Comparison of ENCODE assay signal across 12 mouse cellular contexts in the genomic region with DNA sequence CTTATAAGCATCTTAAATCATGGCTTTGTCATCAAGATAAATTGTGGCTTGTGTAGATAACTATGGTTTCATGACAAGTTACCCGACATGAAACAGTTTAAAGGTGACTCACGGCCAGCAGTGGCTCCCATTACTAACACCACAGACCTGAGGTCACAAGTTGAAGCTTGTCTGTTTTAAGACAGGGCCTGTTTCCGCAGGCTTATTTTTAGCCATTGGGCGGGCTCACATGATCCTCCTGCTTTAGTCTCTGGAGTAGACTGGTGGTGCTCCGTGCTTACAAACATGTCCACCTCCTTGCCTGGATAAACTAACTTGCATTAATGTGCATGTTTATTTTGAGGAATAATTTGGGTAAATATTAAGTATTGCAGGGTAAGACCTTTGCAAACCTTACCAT. TPM values are rescaled to one million over a fixed set of nuclear protein-coding genes. Genes with fewer than 3 reads are reported as not detected.
DNase-seq lines count a peak whose midpoint lies in the region; ATAC-seq and TF ChIP-seq lines count a peak whose summit lies in the region.
"Had no signal": no experiment of that assay in that cellular context is flagged by ENCODE, and none has a peak within 500 bp of the region (broad histone marks: within the 10 kb centered on the region; RNA-seq: fewer than 3 reads in every experiment).

No protein-coding gene starts in this region.

- in situ Hi-C loops in Patski (cut with MboI; ENCODE audit: low pct_unique_long_range_greater_than_20kb): no loop called here

- no peaks in the 10 kb centered on the region for H3K27me3 ChIP-seq in kidney, embryonic 16.5 days (ENCODE audit: insufficient read depth, low read length)
- no peaks in the 10 kb centered on the region for H3K27me3 ChIP-seq in Patski
- no peaks in the 10 kb centered on the region for H3K27me3 ChIP-seq in heart, embryonic 10.5 days (ENCODE audit: insufficient read depth, poor library complexity, severe bottlenecking)
- no peaks in the 10 kb centered on the region for H3K27me3 ChIP-seq in intestine, embryonic 16.5 days (replicated peaks; ENCODE audit: control insufficient read depth, insufficient read depth, low read length)

- WGBS in kidney, embryonic 16.5 days: 41% methylated on average over 5 of the region's 5 CpGs
- 41% methylated on average over 5 of the region's 5 CpGs for WGBS in heart, embryonic 10.5 days
- 81% methylated on average over 5 of the region's 5 CpGs for WGBS in intestine, embryonic 16.5 days

- no peak overlapping the region for H3K4me2 ChIP-seq in kidney, embryonic 16.5 days (replicated peaks; ENCODE audit: low read depth, low read length)
- no peak overlapping the region for H3K4me2 ChIP-seq in intestine, embryonic 16.5 days (ENCODE audit: low read depth, low read length)
- H3K4me2 ChIP-seq: lung, embryonic 14.5 days had no signal

- no peak for TF ChIP-seq CTCF in Patski (IDR thresholded peaks at IDR 0.05)

- H3K4me1 ChIP-seq in kidney, embryonic 16.5 days (ENCODE audit: insufficient read depth, low read length): no peaks in the 10 kb centered on the region
- peaks cover 15% of the 10 kb centered on the region for H3K4me1 ChIP-seq in heart, embryonic 10.5 days
- no peaks in the 10 kb centered on the region for H3K4me1 ChIP-seq in intestine, embryonic 16.5 days (ENCODE audit: control insufficient read depth, insufficient read depth, low read length)
- H3K4me1 ChIP-seq: forebrain, embryonic 10.5 days had no signal

- peak; percentile 42 for DNase-seq in kidney, adult 9 months
- DNase-seq in Patski (ENCODE audit: low read depth, low spot score): peak; percentile 31
- DNase-seq in heart, embryonic 10.5 days (ENCODE audit: low spot score): no peak
- DNase-seq in kidney, postnatal 14 days: peak; percentile 34
- DNase-seq in spleen, postnatal 4 days (ENCODE audit: low spot score in 2 of 2): no peak
- no peak for DNase-seq in cerebellum, postnatal 25 days
- DNase-seq: left cerebral cortex, postnatal 4 days; lung, embryonic 14.5 days; thymus, postnatal 36 days had no signal

- ATAC-seq in kidney, embryonic 16.5 days (ENCODE audit: low FRiP score, low TSS enrichment): no peak
- peak; percentile 54 for ATAC-seq in Patski
- ATAC-seq in intestine, embryonic 16.5 days: no peak

- CTCF ChIA-PET in Patski (lab: Charles Lee): interaction anchor here (1.0 to 3.1 kb wide), 4 partner anchors 11 to 104 kb away, joined by 3 to 11 read pairs (median 4); no protein-coding TSS in a partner anchor

- POLR2A ChIA-PET in Patski (lab: Charles Lee): no interaction called here

- no peak overlapping the region for H3K9ac ChIP-seq in kidney, embryonic 16.5 days (replicated peaks; ENCODE audit: low read length)
- H3K9ac ChIP-seq in intestine, embryonic 16.5 days (ENCODE audit: low read depth, low read length): no peak overlapping the region
- H3K9ac ChIP-seq: lung, embryonic 14.5 days had no signal

- no peak overlapping the region for H3K27ac ChIP-seq in kidney, embryonic 16.5 days (ENCODE audit: low read length)
- peak overlapping the region; percentile 83 for H3K27ac ChIP-seq in heart, embryonic 10.5 days
- no peak overlapping the region for H3K27ac ChIP-seq in intestine, embryonic 16.5 days (ENCODE audit: low read length)
- H3K27ac ChIP-seq: forebrain, embryonic 10.5 days had no signal

- no peaks in the 10 kb centered on the region for H3K9me3 ChIP-seq in kidney, embryonic 16.5 days (ENCODE audit: low read length)
- no peaks in the 10 kb centered on the region for H3K9me3 ChIP-seq in heart, embryonic 10.5 days
- no peaks in the 10 kb centered on the region for H3K9me3 ChIP-seq in intestine, embryonic 16.5 days (ENCODE audit: control insufficient read depth, low read length)
- H3K9me3 ChIP-seq: forebrain, embryonic 10.5 days had no signal

- peaks cover 54% of the 10 kb centered on the region for H3K36me3 ChIP-seq in kidney, embryonic 16.5 days (ENCODE audit: insufficient read depth, low read length)
- peaks cover 72% of the 10 kb centered on the region for H3K36me3 ChIP-seq in heart, embryonic 10.5 days
- peaks cover 22% of the 10 kb centered on the region for H3K36me3 ChIP-seq in intestine, embryonic 16.5 days (ENCODE audit: control insufficient read depth, insufficient read depth, low read length)

- no peak overlapping the region for H3K4me3 ChIP-seq in kidney, embryonic 16.5 days (ENCODE audit: low read length)
- no peak overlapping the region for H3K4me3 ChIP-seq in heart, embryonic 10.5 days
- H3K4me3 ChIP-seq in intestine, embryonic 16.5 days (ENCODE audit: low read length): no peak overlapping the region
- H3K4me3 ChIP-seq: forebrain, embryonic 10.5 days had no signal

RNA-seq across cellular contexts. Expression of gene Naa35, which starts 39.8 kb away (rescaled TPM):
- polyA plus RNA-seq in kidney, embryonic 16.5 days (2015; fragmentation: Nextera tagmentation; extraction: Ambion mirVana): 105 and 109 TPM in 2 replicates
- polyA plus RNA-seq in Patski (2021): 75.0 TPM
- 78.9 and 92.6 TPM in 2 replicates for polyA plus RNA-seq in heart, embryonic 10.5 days (2016; fragmentation: Nextera tagmentation; extraction: Ambion mirVana)
- 61.2 and 67.8 TPM in 2 replicates for polyA plus RNA-seq in intestine, embryonic 16.5 days (2015; fragmentation: Nextera tagmentation; extraction: Ambion mirVana)

RNA-seq across cellular contexts. Expression of gene Agtpbp1, which starts 39.9 kb away (rescaled TPM):
- 12.8 and 13.3 TPM in 2 replicates for polyA plus RNA-seq in kidney, embryonic 16.5 days (2015; fragmentation: Nextera tagmentation; extraction: Ambion mirVana)
- polyA plus RNA-seq in Patski (2021): 39.6 TPM
- 8.8 and 14.4 TPM in 2 replicates for polyA plus RNA-seq in heart, embryonic 10.5 days (2016; fragmentation: Nextera tagmentation; extraction: Ambion mirVana)
- 10.2 and 10.7 TPM in 2 replicates for polyA plus RNA-seq in intestine, embryonic 16.5 days (2015; fragmentation: Nextera tagmentation; extraction: Ambion mirVana)

RNA-seq across cellular contexts. Expression of gene Golm1, which starts 50.7 kb away (rescaled TPM):
- 39.6 and 40.1 TPM in 2 replicates for polyA plus RNA-seq in kidney, embryonic 16.5 days (2015; fragmentation: Nextera tagmentation; extraction: Ambion mirVana)
- polyA plus RNA-seq in Patski (2021): 290 TPM
- 72.4 and 74.5 TPM in 2 replicates for polyA plus RNA-seq in heart, embryonic 10.5 days (2016; fragmentation: Nextera tagmentation; extraction: Ambion mirVana)
- polyA plus RNA-seq in intestine, embryonic 16.5 days (2015; fragmentation: Nextera tagmentation; extraction: Ambion mirVana): 85.4 and 90.4 TPM in 2 replicates

Comparison
In these comparisons a context has a peak if more than half of its experiments do, and no peak if none do; other contexts are left out.
1. DNase-seq: peak in kidney, adult 9 months (single experiment), Patski (single experiment) and kidney, postnatal 14 days (single experiment); none in heart, embryonic 10.5 days (single experiment), spleen, postnatal 4 days (0 of 2) and cerebellum, postnatal 25 days (0 of 2).